Mouse (Mus musculus) myocyte (in vitro differentiated cells): ENCODE measurements around the gene Simc1. TPM values are rescaled to one million over a fixed set of nuclear protein-coding genes. Genes with fewer than 3 reads are reported as not detected.

ENCODE experiments used
- H3K27me3 ChIP-seq: one replicate; pipeline ENCODE4 v1.6.1; 2011; ENCODE audit not compliant: control insufficient read depth, insufficient read depth, insufficient read length
- H3K36me3 ChIP-seq: one replicate; pipeline ENCODE4 v1.6.1; 2011; ENCODE audit not compliant: control insufficient read depth, insufficient read depth
- H3K4me2 ChIP-seq: one replicate; pipeline ENCODE4 v1.6.1; 2011; ENCODE audit warnings: low read depth, control low read depth
- H3K4me3 ChIP-seq: one replicate; pipeline ENCODE4 v1.5.1; 2011; ENCODE audit warnings: mild to moderate bottlenecking, control low read depth, moderate library complexity
- H3K79me2 ChIP-seq: one replicate; pipeline ENCODE4 v1.6.1; 2011; ENCODE audit not compliant: control insufficient read depth, insufficient read depth
- H3ac ChIP-seq: one replicate; pipeline ENCODE4 v1.6.1; 2011; ENCODE audit not compliant: control insufficient read depth, insufficient read length
- CEBPB ChIP-seq: IDR thresholded peaks from 2 replicates; pipeline ENCODE4 v1.6.1; 2011; ENCODE audit warnings: mild to moderate bottlenecking, moderate library complexity; ENCODE audit not compliant: poor library complexity, insufficient read depth, severe bottlenecking
- E2F4 ChIP-seq: IDR thresholded peaks from one replicate; pipeline ENCODE4 v1.6.1; 2011; ENCODE audit warnings: mild to moderate bottlenecking, control low read depth, moderate library complexity; ENCODE audit not compliant: insufficient read depth
- MAX ChIP-seq: IDR thresholded peaks from one replicate; pipeline ENCODE4 v1.6.1; 2011; ENCODE audit warnings: low read depth, mild to moderate bottlenecking, control low read depth
- MYOD1 ChIP-seq, 3 experiments: IDR thresholded peaks; one replicate each; pipeline ENCODE4 v1.6.1; 2011; ENCODE audit warnings: control low read depth in 2 of 3, low read depth in 2 of 3, mild to moderate bottlenecking in 2 of 3, moderate library complexity in 1 of 3; ENCODE audit not compliant: insufficient read length in 2 of 3, control insufficient read depth in 1 of 3
- MYOG ChIP-seq, 3 experiments: IDR thresholded peaks; one replicate each; pipeline ENCODE4 v1.6.1; 2011; ENCODE audit warnings: control low read depth in 2 of 3, low read depth in 2 of 3, mild to moderate bottlenecking in 2 of 3; ENCODE audit not compliant: insufficient read length in 2 of 3, control insufficient read depth in 1 of 3, insufficient read depth in 1 of 3
- POLR2A ChIP-seq: IDR thresholded peaks from one replicate; pipeline ENCODE4 v1.6.1; 2011; ENCODE audit warnings: low read depth, mild to moderate bottlenecking, control low read depth, moderate library complexity; ENCODE audit not compliant: insufficient read length
- POLR2AphosphoS2 ChIP-seq: IDR thresholded peaks from one replicate; pipeline ENCODE4 v1.6.1; 2011; ENCODE audit warnings: low read depth, control low read depth; ENCODE audit not compliant: insufficient read length
- REST ChIP-seq: IDR thresholded peaks from one replicate; pipeline ENCODE4 v1.6.1; 2011; ENCODE audit warnings: mild to moderate bottlenecking, control low read depth, moderate library complexity; ENCODE audit not compliant: insufficient read depth, insufficient read length
- SRF ChIP-seq: IDR thresholded peaks from one replicate; pipeline ENCODE4 v1.6.1; 2011; ENCODE audit warnings: low read depth; ENCODE audit not compliant: control insufficient read depth, insufficient read length
- TCF12 ChIP-seq: IDR thresholded peaks from one replicate; pipeline ENCODE4 v1.6.1; 2011; ENCODE audit warnings: mild to moderate bottlenecking, control low read depth; ENCODE audit not compliant: poor library complexity, insufficient read depth, severe bottlenecking
- TCF3 ChIP-seq: IDR thresholded peaks from one replicate; pipeline ENCODE4 v1.6.1; 2011; ENCODE audit warnings: low read depth, control low read depth; ENCODE audit not compliant: insufficient read length
- USF1 ChIP-seq: IDR thresholded peaks from one replicate; pipeline ENCODE4 v1.6.1; 2011; ENCODE audit warnings: low read depth, mild to moderate bottlenecking, control low read depth, moderate library complexity
- polyA plus RNA-seq: library from polyadenylated mRNA; unstranded; fragments of >200 nt; fragmentation: generic; extraction: Trizol; gene quantifications from one replicate; pipeline ENCODE4 v1.2.1, GENCODE M21; 2012; ENCODE audit warnings: missing spikeins

The Simc1 gene
- polyA plus RNA-seq, 1 experiment: 3.8 TPM

GRCm38 (mm10) chr13:54591776-54592356 lies 88.3 kb downstream of the Simc1 start:
- Histone ChIP-seq H3K4me3 (peak overlapping the region; percentile 96), H3K27me3 (no peaks in the 10 kb centered on the region), H3ac (no peak overlapping the region), H3K4me2 (peak overlapping the region; percentile 86), H3K36me3 (peaks cover 16% of the 10 kb centered on the region), H3K79me2 (peaks cover 41% of the 10 kb centered on the region)
- TF ChIP-seq CEBPB (no peak), TCF12 (no peak), POLR2A (no peak), MYOD1 (IDR thresholded peaks at IDR 0.05; ENCODE audit: control insufficient read depth in 1 of 3, insufficient read length in 2 of 3, low read depth in 2 of 3) (no peak), USF1 (no peak), E2F4 (no peak), SRF (no peak)

- H3K36me3 ChIP-seq: peaks cover 5% of the 10 kb centered on the region
- no peak overlapping the region for H3ac ChIP-seq
- no peaks in the 10 kb centered on the region for H3K27me3 ChIP-seq
- H3K4me2 ChIP-seq: no peak overlapping the region
- no peak overlapping the region for H3K4me3 ChIP-seq
- no peak for TF ChIP-seq MYOD1 (IDR thresholded peaks at IDR 0.05; ENCODE audit: control insufficient read depth in 1 of 3, insufficient read length in 2 of 3, low read depth in 2 of 3)
- no peak for TF ChIP-seq MAX
- no peak for TF ChIP-seq CEBPB
- TF ChIP-seq MYOG (IDR thresholded peaks at IDR 0.05; ENCODE audit: control insufficient read depth in 1 of 3, insufficient read depth in 1 of 3, insufficient read length in 2 of 3, low read depth in 2 of 3): no peak
- TF ChIP-seq TCF12: no peak
- TF ChIP-seq REST: no peak
- TF ChIP-seq USF1: no peak
- no peak for TF ChIP-seq E2F4
- TF ChIP-seq POLR2A: no peak
- TF ChIP-seq SRF: no peak
- no peak for TF ChIP-seq TCF3
- no peak for TF ChIP-seq POLR2AphosphoS2
- H3K79me2 ChIP-seq: peaks cover 39% of the 10 kb centered on the region
Measured at GRCm38 (mm10) chr13:54593617-54594016, 90.0 kb downstream of the Simc1 start.

- H3K36me3 ChIP-seq: peaks cover 4% of the 10 kb centered on the region
- no peaks in the 10 kb centered on the region for H3K27me3 ChIP-seq
- H3ac ChIP-seq: no peak overlapping the region
- TF ChIP-seq E2F4 (no peak), POLR2AphosphoS2 (no peak), REST (no peak), MYOD1 (IDR thresholded peaks at IDR 0.05; ENCODE audit: control insufficient read depth in 1 of 3, insufficient read length in 2 of 3, low read depth in 2 of 3) (no peak), SRF (no peak), MYOG (IDR thresholded peaks at IDR 0.05; ENCODE audit: control insufficient read depth in 1 of 3, insufficient read depth in 1 of 3, insufficient read length in 2 of 3, low read depth in 2 of 3) (no peak), USF1 (no peak), CEBPB (no peak), TCF3 (no peak), MAX (no peak), POLR2A (no peak), TCF12 (no peak)
- no peak overlapping the region for H3K4me2 ChIP-seq
- H3K4me3 ChIP-seq: no peak overlapping the region
- H3K79me2 ChIP-seq: peaks cover 16% of the 10 kb centered on the region
Measured at GRCm38 (mm10) chr13:54596107-54596690, 92.6 kb downstream of the Simc1 start.

GRCm38 (mm10) chr13:54596870-54597269 lies 93.3 kb downstream of the Simc1 start:
- no peak overlapping the region for H3K4me3 ChIP-seq
- H3K27me3 ChIP-seq: no peaks in the 10 kb centered on the region
- no peak overlapping the region for H3ac ChIP-seq
- TF ChIP-seq POLR2A (no peak), TCF3 (no peak), E2F4 (no peak), POLR2AphosphoS2 (no peak), SRF (no peak)
- peaks cover 4% of the 10 kb centered on the region for H3K36me3 ChIP-seq
- H3K4me2 ChIP-seq: no peak overlapping the region
- H3K79me2 ChIP-seq: peaks cover 9% of the 10 kb centered on the region

- Histone ChIP-seq H3K4me2 (no peak overlapping the region), H3K27me3 (no peaks in the 10 kb centered on the region), H3K4me3 (no peak overlapping the region), H3K79me2 (no peaks in the 10 kb centered on the region), H3K36me3 (peaks cover 4% of the 10 kb centered on the region), H3ac (no peak overlapping the region)
- no peak for TF ChIP-seq MYOD1 (IDR thresholded peaks at IDR 0.05; ENCODE audit: control insufficient read depth in 1 of 3, insufficient read length in 2 of 3, low read depth in 2 of 3)
- no peak for TF ChIP-seq SRF
- no peak for TF ChIP-seq TCF3
- no peak for TF ChIP-seq POLR2A
- no peak for TF ChIP-seq E2F4
- TF ChIP-seq POLR2AphosphoS2: no peak
- TF ChIP-seq CEBPB: no peak
- no peak for TF ChIP-seq MYOG (IDR thresholded peaks at IDR 0.05; ENCODE audit: control insufficient read depth in 1 of 3, insufficient read depth in 1 of 3, insufficient read length in 2 of 3, low read depth in 2 of 3)
- TF ChIP-seq MAX: no peak
- no peak for TF ChIP-seq USF1
- no peak for TF ChIP-seq REST
- no peak for TF ChIP-seq TCF12
Measured at GRCm38 (mm10) chr13:54598622-54599143, 95.1 kb downstream of the Simc1 start.
